Mouse (Mus musculus) ovary, postnatal 36 days (tissue): Measurements from ENCODE around the gene Gm14744.
"Not testable (repeated sequence)": the region's sequence is repeated elsewhere in the genome, so short reads cannot be mapped to it uniquely, and the experiment has no call there.

Source experiments
- DNase-seq: peaks from one replicate; pipeline ENCODE4 v3.0.0; 2022; ENCODE audit warnings: low spot score, mixed read lengths

Gm14744 gene

DNA sequence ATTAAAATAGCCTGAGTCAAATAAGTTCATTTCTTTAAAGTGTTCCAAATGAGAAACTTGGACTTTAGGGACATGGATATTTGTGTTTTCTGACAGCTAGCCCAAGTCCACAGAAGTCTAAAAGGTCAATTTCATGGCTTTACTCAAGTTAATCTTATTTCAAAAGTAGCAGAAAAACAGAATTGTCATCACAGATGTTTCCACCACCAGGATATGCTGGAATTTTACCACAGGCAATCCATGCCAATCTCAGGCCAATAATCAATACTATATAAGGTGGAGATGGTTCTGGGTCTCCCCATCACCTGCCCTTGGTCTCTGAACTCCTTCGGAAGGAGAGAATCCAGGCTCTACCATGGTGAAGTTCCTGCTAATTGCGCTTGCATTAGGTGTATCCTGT, at the start of gene Gm14744:
TSS of gene Gm14744 (plus strand) at position 301 of the 400 bp plus-strand sequence.
- not testable (repeated sequence) for DNase-seq

DNA sequence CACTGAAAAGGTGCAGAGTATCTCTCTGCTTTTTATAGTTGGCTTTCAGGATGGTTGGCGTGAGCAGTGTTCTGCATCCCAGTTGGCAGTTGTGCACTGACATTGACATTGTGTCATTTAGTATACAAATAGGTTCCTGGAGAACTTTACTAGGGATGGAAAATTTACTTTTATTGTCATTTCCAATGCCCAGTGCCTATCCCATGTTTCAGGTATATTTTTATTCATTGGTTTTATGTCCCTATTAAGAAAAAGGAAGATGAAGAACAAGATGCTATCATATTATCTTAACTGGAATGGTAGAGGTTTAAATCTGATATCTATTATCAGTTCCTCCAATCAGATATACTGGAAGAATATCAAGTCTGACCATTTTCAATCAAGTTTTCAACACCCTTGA, 11.0 kb upstream of the Gm14744 start, which contains the start of gene Pbsn:
TSS of gene Pbsn (minus strand) at position 101 of the 400 bp plus-strand sequence.
- DNase-seq = no peak

DNA sequence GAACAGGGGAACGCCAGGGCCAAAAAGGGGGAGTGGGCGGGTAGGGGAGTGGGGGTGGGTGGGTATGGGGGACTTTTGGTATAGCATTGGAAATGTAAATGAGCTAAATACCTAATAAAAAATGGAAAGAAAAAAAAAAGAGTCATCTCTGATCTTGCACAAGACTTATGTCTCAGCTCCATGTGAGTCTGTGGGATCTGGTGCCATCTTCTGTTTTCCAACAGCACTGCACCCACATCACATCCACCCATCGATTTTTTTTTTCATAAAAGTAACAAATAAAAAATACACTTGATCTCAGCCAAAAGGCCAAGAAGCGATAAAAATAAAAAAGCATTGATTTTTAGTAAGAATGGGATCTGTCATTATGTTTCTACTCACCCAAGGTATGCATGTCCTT, 15.5 kb downstream of the Gm14744 start:
- DNase-seq = not testable (repeated sequence)
